Mouse (Mus musculus): ENCODE measurements around the gene Prmt7. TPM values are rescaled to one million over a fixed set of nuclear protein-coding genes. Genes with fewer than 3 reads are reported as not detected.

Prmt7 gene
- total RNA-seq, 2 experiments from 2014 or later: 42.5 to 43.2 TPM

GRCm38 (mm10) chr8:106273468-106273867 is 62.7 kb downstream of the Prmt7 start:
- DNase-seq (ENCODE audit: extremely low spot score in 1 of 2, low spot score in 2 of 2): no peak
- intact Hi-C loops (cut with DNase I): loop anchor here (5.0 kb wide), 1 partner anchor 64 kb away; the partner anchor contains the start of gene Smpd3

GRCm38 (mm10) chr8:106276709-106277317 is 66.1 kb downstream of the Prmt7 start:
- intact Hi-C loops (cut with DNase I): no loop called here
- no peak for DNase-seq (ENCODE audit: extremely low spot score in 1 of 2, low spot score in 2 of 2)

- intact Hi-C loops (cut with DNase I): no loop called here
- no peak for DNase-seq (ENCODE audit: extremely low spot score in 1 of 2, low spot score in 2 of 2)
Measured at GRCm38 (mm10) chr8:106278367-106279042, 67.8 kb downstream of the Prmt7 start.

GRCm38 (mm10) chr8:106280154-106280553 is 69.4 kb downstream of the Prmt7 start:
- DNase-seq (ENCODE audit: extremely low spot score in 1 of 2, low spot score in 2 of 2): no peak

GRCm38 (mm10) chr8:106280844-106281243 is 70.1 kb downstream of the Prmt7 start:
- intact Hi-C loops (cut with DNase I): no loop called here
- DNase-seq (ENCODE audit: extremely low spot score in 1 of 2, low spot score in 2 of 2): no peak

More at GRCm38 (mm10) chr8:106280154-106280553, 69.4 kb downstream of the Prmt7 start:
- intact Hi-C loops (cut with DNase I): no loop called here

GRCm38 (mm10) chr8:106287445-106287844 is 76.7 kb downstream of the Prmt7 start:
- intact Hi-C loops (cut with DNase I): no loop called here
- DNase-seq (ENCODE audit: extremely low spot score in 1 of 2, low spot score in 2 of 2): no peak

- intact Hi-C loops (cut with DNase I): no loop called here
Measured at GRCm38 (mm10) chr8:106288732-106289131, 78.0 kb downstream of the Prmt7 start.

GRCm38 (mm10) chr8:106289464-106289863 is 78.7 kb downstream of the Prmt7 start:
- intact Hi-C loops (cut with DNase I): no loop called here
- no peak for DNase-seq (ENCODE audit: extremely low spot score in 1 of 2, low spot score in 2 of 2)

More at GRCm38 (mm10) chr8:106288732-106289131, 78.0 kb downstream of the Prmt7 start:
- DNase-seq (ENCODE audit: extremely low spot score in 1 of 2, low spot score in 2 of 2): no peak

- DNase-seq (ENCODE audit: extremely low spot score in 1 of 2, low spot score in 2 of 2): no peak
- intact Hi-C loops (cut with DNase I): no loop called here
Measured at GRCm38 (mm10) chr8:106292484-106293396, 82.0 kb downstream of the Prmt7 start.

- intact Hi-C loops (cut with DNase I): no loop called here
- peak in 1 of 2 experiments; percentile 55 for DNase-seq (ENCODE audit: extremely low spot score in 1 of 2, low spot score in 2 of 2)
Measured at GRCm38 (mm10) chr8:106298261-106298660, 87.5 kb downstream of the Prmt7 start.

GRCm38 (mm10) chr8:106298846-106299245 is 88.1 kb downstream of the Prmt7 start:
- no peak for DNase-seq (ENCODE audit: extremely low spot score in 1 of 2, low spot score in 2 of 2)
- intact Hi-C loops (cut with DNase I): no loop called here

GRCm38 (mm10) chr8:106299686-106300085 is 89.0 kb downstream of the Prmt7 start:
- DNase-seq (ENCODE audit: extremely low spot score in 1 of 2, low spot score in 2 of 2): no peak
- intact Hi-C loops (cut with DNase I): no loop called here

GRCm38 (mm10) chr8:106300739-106301715 is 90.3 kb downstream of the Prmt7 start:
- peak; percentile 54 for DNase-seq (ENCODE audit: extremely low spot score in 1 of 2, low spot score in 2 of 2)
- intact Hi-C loops (cut with DNase I): no loop called here

Other genes with a start within 250 kb of the Prmt7 start
- 10 to 100 TPM; 20.4 to 20.9 TPM for gene Slc12a4, start 244.8 kb upstream of the Prmt7 start, total RNA-seq (2021)
- not detected for gene Dpep3, start 231.5 kb upstream of the Prmt7 start, total RNA-seq (2021)
- 10 to 100 TPM; 18.9 to 20.9 TPM for gene Dus2, start 219.6 kb upstream of the Prmt7 start, total RNA-seq (2021)
- gene Dpep2nb, start 205.0 kb upstream of the Prmt7 start, total RNA-seq (2021): not detected
- gene Ddx28, start 199.1 kb upstream of the Prmt7 start, total RNA-seq (2021): 10 to 100 TPM; 14.3 to 15.2 TPM
- 10 to 100 TPM; 10.9 to 12.1 TPM for gene Nfatc3, start 152.1 kb upstream of the Prmt7 start, total RNA-seq (2021)
- gene Esrp2, start 74.0 kb upstream of the Prmt7 start, total RNA-seq (2021): not detected
- 10 to 100 TPM; 24.6 to 25.3 TPM for gene Pla2g15, start 60.5 kb upstream of the Prmt7 start, total RNA-seq (2021)
- gene Slc7a6, start 42.1 kb upstream of the Prmt7 start, total RNA-seq (2021): 10 to 100 TPM; 28.5 to 29.2 TPM
- 10 to 100 TPM; 28.8 to 30.4 TPM for gene Slc7a6os, start within 50 bp of the Prmt7 start, total RNA-seq (2021)
- 100 to 1,000 TPM; 122 to 127 TPM for gene Smpd3, start 127.1 kb downstream of the Prmt7 start, total RNA-seq (2021)
- gene Zfp90, start 204.4 kb downstream of the Prmt7 start, total RNA-seq (2021): 10 to 100 TPM; 19.0 to 19.9 TPM

Measured in left cerebral cortex, postnatal 10 days (tissue).